Mouse (Mus musculus): ENCODE data around the gene Tsc22d4. TPM values are rescaled to one million over a fixed set of nuclear protein-coding genes. Genes with fewer than 3 reads are reported as not detected.

Tsc22d4 gene
- polyA plus RNA-seq, 1 experiment from 2014 or later = 189 TPM

DNA sequence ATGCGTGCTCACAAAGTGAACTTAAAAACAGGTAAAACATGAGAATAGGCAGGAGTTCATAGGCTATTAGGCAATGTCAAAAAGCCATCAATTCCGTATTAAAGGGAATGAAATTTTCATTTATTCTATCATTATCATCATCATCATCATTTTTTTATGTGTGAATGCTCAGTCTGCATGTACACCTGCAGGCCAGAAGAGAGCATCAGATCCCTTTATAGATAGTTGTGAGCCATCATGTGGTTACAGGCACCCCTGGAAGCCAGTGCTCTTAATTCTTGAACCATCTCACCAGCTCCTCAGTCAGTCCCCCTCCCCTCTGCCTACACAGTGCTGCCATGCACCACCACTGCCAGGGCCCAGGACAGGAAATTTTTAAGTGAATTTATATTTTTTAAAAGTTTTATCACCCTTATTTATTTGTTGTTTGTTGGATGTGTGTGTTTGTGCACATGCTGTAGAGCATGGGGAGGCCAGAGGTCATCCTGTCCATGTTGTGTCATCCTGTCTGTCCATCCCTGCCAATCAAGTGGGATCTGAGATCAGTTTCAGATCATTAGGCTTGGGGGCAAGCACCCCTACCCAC, 43.5 kb downstream of the Tsc22d4 start:
- ATAC-seq (replicated peaks; ENCODE audit: extremely low read depth, insufficient read depth, low FRiP score) = no peak
- no peak overlapping the region for H3K27ac ChIP-seq (ENCODE audit: low read length)
- WGBS = 92% methylated on average over 2 of the region's 2 CpGs
- H3K9ac ChIP-seq (ENCODE audit: low read length) = no peak overlapping the region
- H3K36me3 ChIP-seq (ENCODE audit: control insufficient read depth, insufficient read depth) = no peaks in the 10 kb centered on the region; the same call in 1 of the 2 replicates
- H3K9me3 ChIP-seq (replicated peaks; ENCODE audit: control insufficient read depth, low read length) = peaks cover 3% of the 10 kb centered on the region; the same call in 1 of the 2 replicates
- peaks cover 13% of the 10 kb centered on the region for H3K4me1 ChIP-seq (ENCODE audit: control insufficient read depth, insufficient read depth, low read length)
- H3K27me3 ChIP-seq (ENCODE audit: control insufficient read depth, insufficient read depth, low read length) = no peaks in the 10 kb centered on the region
- H3K4me2 ChIP-seq (ENCODE audit: low read depth, low read length) = no peak overlapping the region
- H3K4me3 ChIP-seq (ENCODE audit: low read length) = no peak overlapping the region

DNA sequence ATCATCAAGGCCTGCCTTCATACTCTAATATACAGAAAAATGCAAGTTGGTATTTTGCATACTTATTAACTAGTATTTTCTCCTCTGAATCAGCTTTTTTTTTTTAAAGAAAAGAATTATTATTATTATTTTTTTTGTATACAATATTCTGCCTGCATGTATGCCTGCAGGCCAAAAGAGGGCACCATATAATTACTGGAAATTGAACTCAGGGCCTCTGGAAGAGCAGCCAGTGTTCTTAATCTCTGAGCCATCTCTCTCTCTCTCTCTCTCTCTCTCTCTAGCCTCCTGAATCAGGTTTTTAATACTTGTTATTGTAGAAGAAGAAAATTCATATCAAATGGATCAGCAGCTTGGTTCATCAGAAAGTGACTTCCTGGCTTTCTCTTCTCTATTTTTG, 46.0 kb downstream of the Tsc22d4 start:
- Histone ChIP-seq H3K9me3 (replicated peaks; ENCODE audit: control insufficient read depth, low read length) (peaks cover 3% of the 10 kb centered on the region; the same call in 1 of the 2 replicates), H3K4me3 (ENCODE audit: low read length) (no peak overlapping the region), H3K27me3 (ENCODE audit: control insufficient read depth, insufficient read depth, low read length) (no peaks in the 10 kb centered on the region), H3K4me2 (ENCODE audit: low read depth, low read length) (no peak overlapping the region), H3K27ac (ENCODE audit: low read length) (no peak overlapping the region), H3K9ac (ENCODE audit: low read length) (no peak overlapping the region), H3K4me1 (ENCODE audit: control insufficient read depth, insufficient read depth, low read length) (no peaks in the 10 kb centered on the region), H3K36me3 (ENCODE audit: control insufficient read depth, insufficient read depth) (no peaks in the 10 kb centered on the region)
- ATAC-seq (replicated peaks; ENCODE audit: extremely low read depth, insufficient read depth, low FRiP score) = no peak

DNA sequence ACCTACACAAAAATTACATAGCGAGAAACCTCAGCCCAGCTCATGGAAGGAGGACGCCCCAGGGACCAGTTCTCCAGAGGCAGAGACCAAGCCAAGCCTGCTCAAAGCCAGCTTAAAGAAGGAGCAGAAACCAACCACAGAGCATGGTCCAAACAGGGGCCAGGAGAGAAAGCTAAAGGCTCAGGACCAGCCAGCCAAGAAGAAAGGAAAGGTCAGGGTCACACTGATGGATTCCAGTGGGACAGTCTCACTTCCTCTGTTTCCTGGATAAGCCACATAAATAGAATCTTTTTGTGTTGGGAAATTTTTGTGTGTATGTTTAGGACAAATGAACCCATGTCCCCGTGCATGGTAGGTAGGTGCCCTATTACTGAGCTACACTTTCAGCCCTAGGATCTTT, 51.1 kb downstream of the Tsc22d4 start:
- Histone ChIP-seq H3K4me3 (ENCODE audit: low read length) (no peak overlapping the region), H3K27me3 (ENCODE audit: control insufficient read depth, insufficient read depth, low read length) (no peaks in the 10 kb centered on the region), H3K27ac (ENCODE audit: low read length) (no peak overlapping the region), H3K4me2 (ENCODE audit: low read depth, low read length) (no peak overlapping the region), H3K36me3 (ENCODE audit: control insufficient read depth, insufficient read depth) (no peaks in the 10 kb centered on the region), H3K9me3 (replicated peaks; ENCODE audit: control insufficient read depth, low read length) (no peaks in the 10 kb centered on the region), H3K4me1 (ENCODE audit: control insufficient read depth, insufficient read depth, low read length) (no peaks in the 10 kb centered on the region), H3K9ac (ENCODE audit: low read length) (no peak overlapping the region)
- no peak for ATAC-seq (replicated peaks; ENCODE audit: extremely low read depth, insufficient read depth, low FRiP score)
- WGBS = 65% methylated on average over 3 of the region's 3 CpGs

DNA sequence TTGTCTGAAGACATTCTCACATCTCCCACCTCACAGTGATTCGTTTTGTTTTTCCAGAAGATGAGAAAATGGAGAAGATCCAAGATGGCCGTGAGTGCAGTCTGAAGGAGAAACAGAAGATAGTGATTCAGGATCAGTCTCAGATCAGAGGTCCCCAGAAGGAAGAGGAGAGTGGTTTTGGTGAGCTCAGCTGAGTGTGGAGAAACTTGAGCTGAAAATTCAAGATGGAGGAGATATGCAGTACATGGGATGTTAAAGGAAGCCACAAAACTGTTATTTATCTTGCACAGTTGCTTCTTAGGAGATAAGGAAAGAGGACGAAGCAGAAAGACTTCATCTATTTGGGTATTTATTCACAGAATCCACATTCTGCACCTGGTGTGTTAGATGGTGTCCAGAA, 55.4 kb downstream of the Tsc22d4 start:
- Histone ChIP-seq H3K36me3 (ENCODE audit: control insufficient read depth, insufficient read depth) (no peaks in the 10 kb centered on the region), H3K4me1 (ENCODE audit: control insufficient read depth, insufficient read depth, low read length) (no peaks in the 10 kb centered on the region), H3K9me3 (replicated peaks; ENCODE audit: control insufficient read depth, low read length) (no peaks in the 10 kb centered on the region), H3K4me3 (ENCODE audit: low read length) (no peak overlapping the region), H3K4me2 (ENCODE audit: low read depth, low read length) (no peak overlapping the region), H3K9ac (ENCODE audit: low read length) (no peak overlapping the region), H3K27ac (ENCODE audit: low read length) (no peak overlapping the region), H3K27me3 (ENCODE audit: control insufficient read depth, insufficient read depth, low read length) (no peaks in the 10 kb centered on the region)
- WGBS = 64% methylated on average over 3 of the region's 3 CpGs
- ATAC-seq (replicated peaks; ENCODE audit: extremely low read depth, insufficient read depth, low FRiP score) = no peak

DNA sequence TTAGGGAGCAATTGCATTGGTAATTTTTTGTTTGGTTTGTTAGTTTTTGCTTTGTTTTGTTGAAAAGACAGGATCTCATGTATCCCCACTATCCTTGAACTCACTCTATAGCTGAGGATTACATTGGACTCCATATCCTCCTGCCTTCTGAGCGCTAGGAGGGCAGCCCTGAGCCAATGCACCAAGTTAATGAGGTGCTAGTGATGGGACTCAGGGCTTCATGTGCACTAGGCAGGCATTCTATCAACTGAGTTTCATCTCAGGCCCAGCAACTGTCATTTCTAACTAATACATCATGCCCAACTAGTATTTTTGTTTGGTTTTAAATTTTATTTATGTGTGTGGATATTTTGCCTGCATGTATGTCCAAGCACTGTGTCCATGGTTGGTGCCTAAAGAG, 60.6 kb downstream of the Tsc22d4 start:
- H3K4me2 ChIP-seq (ENCODE audit: low read depth, low read length) = no peak overlapping the region
- WGBS = 83% methylated on average over 1 of the region's 1 CpGs
- ATAC-seq (replicated peaks; ENCODE audit: extremely low read depth, insufficient read depth, low FRiP score) = no peak
- no peaks in the 10 kb centered on the region for H3K27me3 ChIP-seq (ENCODE audit: control insufficient read depth, insufficient read depth, low read length)
- H3K27ac ChIP-seq (ENCODE audit: low read length) = no peak overlapping the region
- H3K36me3 ChIP-seq (ENCODE audit: control insufficient read depth, insufficient read depth) = no peaks in the 10 kb centered on the region
- no peaks in the 10 kb centered on the region for H3K4me1 ChIP-seq (ENCODE audit: control insufficient read depth, insufficient read depth, low read length)
- H3K4me3 ChIP-seq (ENCODE audit: low read length) = no peak overlapping the region
- no peak overlapping the region for H3K9ac ChIP-seq (ENCODE audit: low read length)
- no peaks in the 10 kb centered on the region for H3K9me3 ChIP-seq (replicated peaks; ENCODE audit: control insufficient read depth, low read length)

DNA sequence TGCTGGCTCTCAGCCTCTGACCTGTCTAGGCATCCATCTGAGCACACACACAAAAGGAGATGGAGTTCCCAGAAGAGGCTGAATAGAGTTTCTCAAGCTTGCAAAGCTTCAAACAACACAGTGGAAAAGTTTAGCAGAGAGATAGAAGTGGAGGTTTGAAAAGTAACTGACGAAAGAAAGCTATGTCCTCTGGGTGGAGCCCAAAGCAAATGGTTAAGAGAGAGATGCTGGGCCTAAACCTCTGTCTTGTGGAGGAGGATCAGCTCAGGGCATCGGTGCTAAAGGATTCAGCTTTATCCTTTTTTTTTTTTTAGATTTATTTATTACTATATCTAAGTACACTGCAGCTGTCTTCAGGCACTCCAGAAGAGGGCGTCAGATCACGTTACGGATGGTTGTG, 62.8 kb downstream of the Tsc22d4 start:
- H3K4me2 ChIP-seq (ENCODE audit: low read depth, low read length) = no peak overlapping the region
- H3K9me3 ChIP-seq (replicated peaks; ENCODE audit: control insufficient read depth, low read length) = no peaks in the 10 kb centered on the region
- no peaks in the 10 kb centered on the region for H3K36me3 ChIP-seq (ENCODE audit: control insufficient read depth, insufficient read depth)
- H3K9ac ChIP-seq (ENCODE audit: low read length) = no peak overlapping the region
- no peak overlapping the region for H3K27ac ChIP-seq (ENCODE audit: low read length)
- no peak for ATAC-seq (replicated peaks; ENCODE audit: extremely low read depth, insufficient read depth, low FRiP score)
- no peaks in the 10 kb centered on the region for H3K4me1 ChIP-seq (ENCODE audit: control insufficient read depth, insufficient read depth, low read length)
- WGBS = 87% methylated on average over 5 of the region's 5 CpGs
- no peak overlapping the region for H3K4me3 ChIP-seq (ENCODE audit: low read length)
- H3K27me3 ChIP-seq (ENCODE audit: control insufficient read depth, insufficient read depth, low read length) = no peaks in the 10 kb centered on the region

DNA sequence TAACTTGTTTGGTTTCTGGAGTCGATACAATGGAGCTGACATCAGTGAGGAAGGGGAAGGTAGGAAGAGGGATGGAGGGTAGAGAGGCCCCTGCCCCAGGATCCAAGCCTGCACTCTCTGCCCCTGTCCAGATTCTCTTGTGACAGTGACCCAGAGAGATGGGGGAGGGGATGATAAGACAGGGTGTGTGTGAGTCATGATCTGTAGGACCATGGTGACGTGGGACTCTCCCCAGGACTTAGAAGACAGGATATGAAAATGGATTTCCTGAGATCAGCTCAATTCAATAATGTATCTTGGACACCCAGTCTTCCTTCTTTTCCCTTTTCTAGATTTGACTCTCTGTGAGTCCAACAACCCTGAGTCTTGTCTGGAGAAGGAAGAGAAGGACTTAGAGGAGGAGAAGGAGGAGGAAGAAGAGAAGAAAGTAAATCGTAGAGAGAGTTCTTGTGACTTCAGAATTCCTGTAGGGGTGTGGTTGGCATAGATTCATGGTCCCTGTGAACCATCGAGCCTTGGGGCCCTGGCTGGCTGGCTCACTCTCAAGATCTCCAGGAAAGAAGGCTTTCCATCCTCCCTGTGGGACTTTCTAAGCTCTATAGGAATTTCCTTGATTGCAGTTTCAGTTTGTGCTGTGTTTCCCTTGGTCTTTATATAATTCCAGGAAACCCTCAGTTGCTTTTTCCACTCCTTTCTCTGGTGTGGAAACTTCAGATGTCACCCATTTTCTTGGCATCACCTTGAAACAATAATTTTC, 72.1 kb downstream of the Tsc22d4 start:
- no peaks in the 10 kb centered on the region for H3K27me3 ChIP-seq (ENCODE audit: control insufficient read depth, insufficient read depth, low read length)
- no peak overlapping the region for H3K4me3 ChIP-seq (ENCODE audit: low read length)
- no peak for ATAC-seq (replicated peaks; ENCODE audit: extremely low read depth, insufficient read depth, low FRiP score)

More for the DNA sequence above, 72.1 kb downstream of the Tsc22d4 start:
- Histone ChIP-seq H3K9ac (ENCODE audit: low read length) (no peak overlapping the region), H3K4me1 (ENCODE audit: control insufficient read depth, insufficient read depth, low read length) (no peaks in the 10 kb centered on the region), H3K4me2 (ENCODE audit: low read depth, low read length) (no peak overlapping the region), H3K27ac (ENCODE audit: low read length) (peak overlapping the region; percentile 67), H3K36me3 (ENCODE audit: control insufficient read depth, insufficient read depth) (no peaks in the 10 kb centered on the region; the same call in 1 of the 2 replicates), H3K9me3 (replicated peaks; ENCODE audit: control insufficient read depth, low read length) (no peaks in the 10 kb centered on the region)
- 41% methylated on average over 4 of the region's 4 CpGs for WGBS

Other genes starting within 250 kb of the Tsc22d4 start
- 43.3 and 45.5 TPM in 2 replicates for gene Pop7, start 243.2 kb upstream of the Tsc22d4 start, polyA plus RNA-seq (2015; fragmentation: Nextera tagmentation; extraction: Ambion mirVana)
- gene Gigyf1, start 227.2 kb upstream of the Tsc22d4 start, polyA plus RNA-seq (2015; fragmentation: Nextera tagmentation; extraction: Ambion mirVana) = 8.9 and 9.7 TPM in 2 replicates
- gene Epo, start 212.5 kb upstream of the Tsc22d4 start, polyA plus RNA-seq (2015; fragmentation: Nextera tagmentation; extraction: Ambion mirVana) = not detected in 2 replicates
- 276 and 285 TPM in 2 replicates for gene Gnb2, start 212.2 kb upstream of the Tsc22d4 start, polyA plus RNA-seq (2015; fragmentation: Nextera tagmentation; extraction: Ambion mirVana)
- 0.33 and 0.36 TPM in 2 replicates for gene Actl6b, start 192.2 kb upstream of the Tsc22d4 start, polyA plus RNA-seq (2015; fragmentation: Nextera tagmentation; extraction: Ambion mirVana)
- 0.26 and 0.54 TPM in 2 replicates for gene Tfr2, start 175.9 kb upstream of the Tsc22d4 start, polyA plus RNA-seq (2015; fragmentation: Nextera tagmentation; extraction: Ambion mirVana)
- 21.8 and 25.0 TPM in 2 replicates for gene Mospd3, start 144.7 kb upstream of the Tsc22d4 start, polyA plus RNA-seq (2015; fragmentation: Nextera tagmentation; extraction: Ambion mirVana)
- gene Pcolce, start 131.9 kb upstream of the Tsc22d4 start, polyA plus RNA-seq (2015; fragmentation: Nextera tagmentation; extraction: Ambion mirVana) = 121 and 129 TPM in 2 replicates
- 0.12 and 0.39 TPM in 2 replicates for gene Fbxo24, start 116.7 kb upstream of the Tsc22d4 start, polyA plus RNA-seq (2015; fragmentation: Nextera tagmentation; extraction: Ambion mirVana)
- gene Lrch4, start 116.6 kb upstream of the Tsc22d4 start, polyA plus RNA-seq (2015; fragmentation: Nextera tagmentation; extraction: Ambion mirVana) = 24.8 and 31.1 TPM in 2 replicates
- 9.1 and 12.5 TPM in 2 replicates for gene Gm20605, start 116.6 kb upstream of the Tsc22d4 start, polyA plus RNA-seq (2015; fragmentation: Nextera tagmentation; extraction: Ambion mirVana)
- 6.2 and 6.3 TPM in 2 replicates for gene Sap25, start 104.4 kb upstream of the Tsc22d4 start, polyA plus RNA-seq (2015; fragmentation: Nextera tagmentation; extraction: Ambion mirVana)
- gene Irs3, start 100.0 kb upstream of the Tsc22d4 start, polyA plus RNA-seq (2015; fragmentation: Nextera tagmentation; extraction: Ambion mirVana) = 0.20 and 0.21 TPM in 2 replicates
- 19.4 and 21.0 TPM in 2 replicates for gene Agfg2, start 61.0 kb upstream of the Tsc22d4 start, polyA plus RNA-seq (2015; fragmentation: Nextera tagmentation; extraction: Ambion mirVana)
- gene Nyap1, start 4.1 kb upstream of the Tsc22d4 start, polyA plus RNA-seq (2015; fragmentation: Nextera tagmentation; extraction: Ambion mirVana) = 1.6 and 1.9 TPM in 2 replicates
- 20.5 and 22.6 TPM in 2 replicates for gene Ppp1r35, start 33.1 kb downstream of the Tsc22d4 start, polyA plus RNA-seq (2015; fragmentation: Nextera tagmentation; extraction: Ambion mirVana)
- gene Mepce, start 41.9 kb downstream of the Tsc22d4 start, polyA plus RNA-seq (2015; fragmentation: Nextera tagmentation; extraction: Ambion mirVana) = 5.6 and 5.7 TPM in 2 replicates
- 9.6 and 9.9 TPM in 2 replicates for gene Zcwpw1, start 42.1 kb downstream of the Tsc22d4 start, polyA plus RNA-seq (2015; fragmentation: Nextera tagmentation; extraction: Ambion mirVana)
- gene Pilra, start 90.6 kb downstream of the Tsc22d4 start, polyA plus RNA-seq (2015; fragmentation: Nextera tagmentation; extraction: Ambion mirVana) = 2.0 TPM in 2 replicates
- 0.77 and 0.89 TPM in 2 replicates for gene Pilrb1, start 112.4 kb downstream of the Tsc22d4 start, polyA plus RNA-seq (2015; fragmentation: Nextera tagmentation; extraction: Ambion mirVana)
- 1.7 and 1.8 TPM in 2 replicates for gene Pilrb2, start 126.1 kb downstream of the Tsc22d4 start, polyA plus RNA-seq (2015; fragmentation: Nextera tagmentation; extraction: Ambion mirVana)
- 0.07 and 0.26 TPM in 2 replicates for gene Cyp3a13, start 175.9 kb downstream of the Tsc22d4 start, polyA plus RNA-seq (2015; fragmentation: Nextera tagmentation; extraction: Ambion mirVana)
- gene Gjc3, start 217.4 kb downstream of the Tsc22d4 start, polyA plus RNA-seq (2015; fragmentation: Nextera tagmentation; extraction: Ambion mirVana) = 0.26 TPM in 1 of 2 replicates, not detected in the other
- 0.22 TPM in 1 of 2 replicates, not detected in the other for gene Azgp1, start 235.8 kb downstream of the Tsc22d4 start, polyA plus RNA-seq (2015; fragmentation: Nextera tagmentation; extraction: Ambion mirVana)

All from heart, embryonic 16.5 days (tissue).